Mouse (Mus musculus) E14TG2a.4 (cell line): ENCODE data around the gene P2ry13.

Source experiments
- CTCF ChIP-seq: conservative IDR thresholded peaks from 2 replicates; pipeline ENCODE4 v1.5.1; 2014; ENCODE audit warnings: low read length
- NANOG ChIP-seq: IDR thresholded peaks from 2 replicates; pipeline ENCODE4 v1.6.1; 2014; ENCODE audit warnings: borderline replicate concordance, low read length, mixed read lengths
- POU5F1 ChIP-seq: IDR thresholded peaks from 2 replicates; pipeline ENCODE4 v1.6.1; 2014; ENCODE audit warnings: low read length, borderline replicate concordance

- TF ChIP-seq POU5F1: no peak
- TF ChIP-seq CTCF: no peak
- no peak for TF ChIP-seq NANOG
These were observed 40.6 kb downstream of the P2ry13 start for GRCm38 (mm10) chr3:59169921-59170627.
